Mouse (Mus musculus): ENCODE results near the gene Nxpe4.

Gene Nxpe4

DNA sequence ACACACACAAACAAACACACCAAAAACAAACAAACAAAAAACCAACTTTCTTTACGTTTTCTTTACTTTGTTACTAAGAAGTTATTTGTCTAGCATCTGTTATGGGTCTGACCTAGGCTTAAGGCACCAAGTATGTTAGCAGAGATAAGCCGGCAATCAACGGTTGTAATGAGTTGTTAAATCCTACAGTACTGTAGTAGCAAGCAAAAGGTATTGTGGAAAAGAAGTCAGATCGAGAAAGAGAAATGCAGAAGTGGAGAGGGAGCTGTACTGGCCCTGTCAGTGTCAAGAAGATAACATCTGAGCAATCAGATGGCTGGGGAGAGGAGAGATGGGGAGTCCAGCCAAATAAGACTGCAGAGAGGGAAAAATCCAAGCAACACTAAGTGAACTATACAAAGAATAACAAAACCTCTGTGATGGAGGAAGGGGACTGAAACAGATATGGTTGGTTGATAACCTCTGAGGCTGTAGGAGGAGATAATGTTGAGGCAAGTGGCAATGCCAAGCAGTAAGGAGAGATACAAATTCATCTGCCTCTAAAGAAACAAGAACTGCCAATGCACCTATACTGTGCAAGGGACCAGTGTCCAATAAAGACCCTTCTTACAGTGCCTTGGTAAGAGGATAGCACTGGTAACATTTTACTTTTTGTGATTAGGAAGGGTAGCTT, 177.1 kb downstream of the Nxpe4 start:
- no peak for DNase-seq

- no peak for DNase-seq
These were observed 177.7 kb downstream of the Nxpe4 start for GRCm38 (mm10) chr9:48339563-48339962.

DNA sequence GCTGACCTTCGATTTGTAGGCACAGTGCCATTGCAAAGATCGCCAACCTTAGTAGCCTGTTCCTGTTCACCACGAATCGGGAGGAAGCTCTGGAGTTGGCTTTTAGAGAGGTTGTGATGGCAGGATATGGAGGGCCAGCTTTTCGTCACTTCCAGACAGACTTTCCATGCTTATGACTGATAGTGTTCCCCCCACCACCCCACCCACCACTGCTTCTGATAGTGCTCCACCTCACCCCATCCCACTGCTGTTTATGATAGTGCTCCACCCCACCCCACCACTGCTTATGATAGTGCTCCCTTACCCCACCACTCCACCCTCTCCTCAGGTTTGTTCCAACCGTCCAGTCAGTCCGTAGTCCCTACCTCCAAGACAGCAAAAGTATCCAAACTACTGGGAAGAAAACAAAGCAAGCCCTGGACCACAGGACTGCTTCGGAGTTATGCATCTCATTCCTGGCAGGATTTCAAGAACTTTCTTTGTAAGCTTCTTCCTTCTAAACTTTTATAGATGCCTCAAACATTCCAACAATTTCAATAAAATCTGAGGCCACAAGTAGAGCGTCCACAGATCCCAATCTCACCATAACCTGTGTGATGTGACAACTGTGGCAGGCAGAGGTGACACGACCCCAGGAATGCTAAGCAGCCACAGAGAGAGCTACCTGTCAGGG, 179.0 kb downstream of the Nxpe4 start:
- DNase-seq, result no peak

DNA sequence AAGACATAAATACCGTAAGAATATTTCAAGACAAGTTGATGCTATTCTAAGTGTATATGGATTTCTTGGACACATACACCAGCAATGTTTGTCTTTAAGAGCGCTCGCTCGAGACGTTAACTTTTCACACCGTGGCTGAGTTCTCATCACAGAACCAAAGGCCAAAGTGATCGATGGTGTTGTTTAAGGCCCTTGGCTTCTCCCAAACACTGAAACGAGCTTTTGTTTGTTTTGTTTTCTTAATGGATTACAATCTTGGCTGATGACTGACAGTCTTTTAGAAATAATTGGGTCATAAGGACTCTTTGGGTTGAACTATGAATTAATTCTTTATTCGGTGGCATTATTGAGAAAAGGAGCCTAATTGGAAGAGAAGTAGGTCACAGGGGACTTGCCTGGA, 183.6 kb downstream of the Nxpe4 start:
- DNase-seq, result no peak

DNA sequence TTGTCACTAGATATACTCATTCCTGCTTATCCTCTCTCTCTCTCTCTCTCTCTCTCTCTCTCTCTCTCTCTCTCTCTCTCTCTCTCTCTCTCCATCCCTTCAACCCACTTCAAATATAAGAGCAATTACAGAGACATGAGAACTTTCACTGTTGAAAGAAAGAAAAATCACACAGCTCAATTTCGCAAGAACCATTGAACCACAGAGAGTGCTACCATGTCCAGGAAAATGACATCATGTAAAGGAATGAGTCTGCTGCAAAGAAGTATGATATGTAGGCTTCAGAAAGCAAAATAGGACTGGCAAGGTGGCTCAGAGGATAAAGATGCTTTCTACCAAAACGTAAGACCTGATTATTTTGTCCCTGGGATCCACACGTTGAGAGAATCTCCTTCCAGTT, 184.0 kb downstream of the Nxpe4 start:
- no peak for DNase-seq

DNA sequence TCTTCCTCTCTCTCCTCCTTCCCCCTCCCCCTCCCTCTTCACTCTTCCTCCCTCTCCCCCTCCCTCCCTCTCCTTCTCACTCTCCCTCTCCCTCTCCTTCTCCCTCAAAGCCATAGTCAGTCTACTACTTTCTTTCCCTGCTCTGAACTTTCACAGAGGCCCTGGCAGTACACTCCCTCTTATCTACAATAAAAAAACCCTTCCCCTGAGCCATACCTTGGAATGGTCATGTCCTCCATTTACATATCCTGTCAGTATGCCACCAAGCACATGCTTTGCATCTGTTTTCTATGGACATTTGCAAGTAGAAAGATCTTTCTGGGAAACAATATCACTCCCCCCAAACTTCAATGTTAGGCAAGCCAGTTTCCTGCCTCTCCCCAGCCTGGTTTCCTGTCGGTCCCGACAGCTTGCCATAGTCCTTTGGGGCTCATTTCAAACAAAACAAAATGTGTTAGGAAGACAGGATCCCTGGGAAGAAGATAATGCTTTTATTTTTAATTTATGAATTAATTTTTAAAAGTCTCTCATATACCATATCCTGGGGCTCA, 191.4 kb downstream of the Nxpe4 start, which contains the start of gene Nxpe2:
Gene Nxpe2, minus strand, starts transcription at position 307 of the 551 bp plus-strand sequence.
- DNase-seq, result peak; percentile 8 to 30

- no peak for DNase-seq
These were observed 192.3 kb downstream of the Nxpe4 start for GRCm38 (mm10) chr9:48354122-48354521.

DNA sequence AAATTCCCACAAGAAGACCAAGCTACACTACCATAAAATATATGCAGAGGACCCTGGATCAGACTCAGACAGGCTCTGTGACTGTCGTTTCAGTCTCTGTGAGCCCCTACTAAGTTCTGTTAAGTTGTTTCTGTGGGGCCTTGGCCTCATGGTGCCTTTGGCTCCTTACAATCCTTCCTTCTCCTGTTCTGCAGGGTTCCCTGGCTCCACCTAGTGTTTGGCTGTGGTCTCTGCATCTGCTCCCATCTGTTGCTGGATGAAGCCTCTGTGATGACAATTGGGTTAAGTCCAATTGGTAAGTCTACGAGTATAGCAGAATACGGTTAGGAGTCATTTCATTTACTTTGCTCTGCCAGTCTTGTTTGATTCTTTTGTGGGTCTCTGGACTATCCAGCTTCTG, 193.0 kb downstream of the Nxpe4 start:
- peak; percentile 83 to 87 for DNase-seq

GRCm38 (mm10) chr9:48357097-48357496, 195.3 kb downstream of the Nxpe4 start:
- DNase-seq, result no peak

- DNase-seq, result no peak
These were observed 199.0 kb downstream of the Nxpe4 start for GRCm38 (mm10) chr9:48360826-48361225.

- no peak for DNase-seq
These were observed 200.2 kb downstream of the Nxpe4 start for GRCm38 (mm10) chr9:48361815-48362631.

DNA sequence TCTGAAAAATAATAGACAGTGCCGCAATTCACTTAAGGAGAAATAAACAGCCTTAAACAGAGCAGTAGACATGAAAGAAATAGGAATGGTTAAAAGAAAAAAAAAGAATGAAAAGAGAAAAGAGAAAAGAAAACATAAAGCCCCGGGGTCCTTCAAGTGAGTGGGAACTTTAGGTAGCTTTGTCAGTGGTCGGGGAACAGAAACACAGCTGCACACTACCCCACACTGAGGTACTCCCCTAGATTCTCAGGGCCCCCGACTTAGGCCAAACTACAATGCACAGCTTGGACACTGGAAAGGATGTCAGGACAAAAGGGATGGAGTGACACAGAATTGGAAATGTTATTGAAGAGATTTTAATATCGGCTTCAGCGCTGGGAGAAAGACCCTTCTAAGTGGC, 200.9 kb downstream of the Nxpe4 start:
- no peak for DNase-seq

- no peak for DNase-seq
These were observed 211.5 kb downstream of the Nxpe4 start for GRCm38 (mm10) chr9:48373232-48373878.

GRCm38 (mm10) chr9:48374357-48374756, 212.5 kb downstream of the Nxpe4 start:
- no peak for DNase-seq

DNA sequence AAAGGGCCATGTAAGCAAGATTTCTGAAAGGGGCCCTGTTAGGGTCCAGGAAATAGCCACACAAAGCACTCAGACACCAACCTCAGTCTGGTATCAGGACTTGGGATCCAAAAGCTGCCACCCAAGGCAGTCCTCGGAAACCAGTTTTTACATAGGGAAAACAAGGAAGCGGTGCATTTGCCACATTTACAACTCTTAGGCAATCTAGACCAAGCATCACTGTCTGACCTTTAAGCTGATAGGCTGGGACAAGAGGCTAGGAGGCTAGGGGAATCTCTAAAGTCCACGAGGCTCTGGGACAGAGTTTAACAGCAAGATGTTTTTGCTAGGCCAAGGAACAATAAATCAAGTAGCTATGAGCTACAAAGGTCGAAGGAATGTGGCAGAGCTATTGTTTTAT, 226.6 kb downstream of the Nxpe4 start:
- DNase-seq, result no peak

GRCm38 (mm10) chr9:48389983-48390382, 228.2 kb downstream of the Nxpe4 start:
- DNase-seq, result no peak

DNA sequence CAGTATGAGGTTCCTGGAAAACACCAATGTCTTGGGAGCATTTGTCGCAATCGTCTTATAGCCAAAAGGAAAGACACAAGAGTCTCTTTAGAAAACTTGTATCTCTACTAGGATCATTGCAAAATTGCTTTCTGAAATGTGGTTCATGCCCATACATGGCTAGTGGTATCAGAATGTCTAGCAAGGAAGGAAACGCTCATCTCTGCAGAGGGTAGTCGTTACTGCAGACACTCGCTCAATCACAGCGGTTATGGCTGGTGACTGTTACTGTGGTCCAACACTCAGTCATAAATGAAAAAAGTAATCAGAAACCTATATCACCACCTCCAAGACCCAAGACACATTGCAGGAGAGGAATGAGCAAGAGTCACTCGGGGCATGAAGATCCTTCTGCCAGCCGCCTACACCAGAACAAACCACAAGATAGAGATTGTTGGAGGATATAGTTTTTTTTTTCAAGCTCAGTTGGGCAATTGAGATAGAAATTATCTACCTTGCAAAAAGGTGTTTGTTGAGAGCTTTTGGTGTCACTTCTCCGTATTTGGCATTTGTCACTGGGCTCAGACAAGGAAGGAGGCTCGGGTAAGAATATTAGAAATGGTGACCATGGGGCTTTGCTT, 241.9 kb downstream of the Nxpe4 start:
- no peak for DNase-seq

DNA sequence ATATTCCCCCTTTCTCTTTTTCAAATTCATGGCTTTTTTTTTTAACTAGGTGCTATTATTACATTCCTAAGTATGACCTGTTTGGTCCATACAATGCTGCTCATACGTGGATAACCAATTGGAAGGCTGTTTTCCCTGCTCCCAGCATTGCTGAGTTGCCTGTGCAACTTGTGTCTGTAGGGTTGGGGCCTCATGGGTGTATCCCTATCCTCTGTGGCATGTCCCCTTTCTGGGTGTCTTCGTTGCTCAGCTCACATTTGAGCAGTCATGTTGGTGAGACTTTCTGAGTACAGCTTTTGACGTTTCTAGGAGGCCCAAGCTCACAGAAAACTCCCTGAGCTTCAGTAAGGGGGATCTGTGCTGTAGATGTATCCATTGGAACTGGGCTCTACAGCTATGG, 242.9 kb downstream of the Nxpe4 start:
- DNase-seq, result no peak

GRCm38 (mm10) chr9:48407549-48408327, 245.9 kb downstream of the Nxpe4 start:
- peak in 1 of 2 experiments; percentile 13 for DNase-seq

GRCm38 (mm10) chr9:48410217-48411035, 248.6 kb downstream of the Nxpe4 start:
- DNase-seq, result no peak

GRCm38 (mm10) chr9:48413591-48413990, 251.8 kb downstream of the Nxpe4 start:
- DNase-seq, result no peak

Data from kidney, postnatal 4 days (tissue).